8 mouse cellular contexts compared by ENCODE assay signal in the genomic region with DNA sequence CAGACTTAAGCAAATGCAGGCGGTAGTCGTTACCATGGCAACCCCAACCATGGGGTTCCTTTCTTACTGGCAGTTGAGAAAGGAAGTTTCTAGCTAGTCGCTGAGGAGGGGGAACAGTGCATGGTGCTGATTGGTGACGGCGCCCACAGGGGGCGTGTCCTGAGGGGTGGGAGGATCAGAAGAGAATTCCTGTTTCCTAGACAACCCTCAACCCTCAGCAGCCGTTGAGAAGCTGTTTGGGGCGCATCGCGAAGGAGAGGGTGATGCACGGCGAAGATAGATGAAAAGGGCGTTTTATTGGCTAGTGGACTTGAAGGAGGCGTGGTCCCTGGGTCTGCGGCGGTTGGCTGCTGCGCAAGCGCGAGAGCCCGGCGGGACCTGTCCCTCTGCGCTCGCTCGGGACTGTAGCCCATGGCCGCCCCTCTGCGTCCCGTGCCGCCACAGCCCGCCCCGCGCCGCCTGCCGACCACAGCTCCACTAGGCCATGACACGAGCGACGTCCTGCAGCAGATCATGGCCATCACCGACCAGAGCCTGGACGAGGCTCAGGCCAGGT. TPM values are rescaled to one million over a fixed set of nuclear protein-coding genes. Genes with fewer than 3 reads are reported as not detected.
DNase-seq lines count a peak whose midpoint lies in the region; ATAC-seq and TF ChIP-seq lines count a peak whose summit lies in the region.

A gene (plus strand): TSS at position 194 of the 556 bp plus-strand sequence.

- TF ChIP-seq POLR2A in bone marrow, adult 2 months (IDR thresholded peaks at IDR 0.05; ENCODE audit: borderline replicate concordance, control insufficient read depth, low read depth, low read length), result no peak

- H3K4me2 ChIP-seq in embryonic facial prominence, embryonic 14.5 days (ENCODE audit: low read depth, low read length), result peak within 1 kb of the TSS; percentile 95
- peak within 1 kb of the TSS; percentile 94 for H3K4me2 ChIP-seq in limb, embryonic 13.5 days (replicated peaks)
- peak within 1 kb of the TSS; percentile 89 for H3K4me2 ChIP-seq in midbrain, embryonic 15.5 days

- no peaks in the 10 kb centered on the region for H3K9me3 ChIP-seq in embryonic facial prominence, embryonic 14.5 days (ENCODE audit: control insufficient read depth, low read length)
- H3K9me3 ChIP-seq in limb, embryonic 13.5 days, result no peaks in the 10 kb centered on the region
- H3K9me3 ChIP-seq in midbrain, embryonic 15.5 days, result no peaks in the 10 kb centered on the region

- peaks cover 6% of the 10 kb centered on the region; the same call in 1 of the 2 replicates for H3K36me3 ChIP-seq in embryonic facial prominence, embryonic 14.5 days (ENCODE audit: control insufficient read depth, insufficient read depth, low read length)
- peaks cover 27% of the 10 kb centered on the region for H3K36me3 ChIP-seq in limb, embryonic 13.5 days
- no peaks in the 10 kb centered on the region; the same call in 1 of the 2 replicates for H3K36me3 ChIP-seq in midbrain, embryonic 15.5 days (replicated peaks)

- H3K4me1 ChIP-seq in bone marrow, adult 2 months (ENCODE audit: control insufficient read depth, insufficient read depth, low read length), result no peaks in the 10 kb centered on the region; the same call in 1 of the 2 replicates
- H3K4me1 ChIP-seq in embryonic facial prominence, embryonic 14.5 days (ENCODE audit: control insufficient read depth, insufficient read depth, low read length), result 0 out of 2 replicates have a peak, but pooled peaks cover 7% of the 10 kb centered on the region
- peaks cover 9% of the 10 kb centered on the region; the same call in 1 of the 2 replicates for H3K4me1 ChIP-seq in limb, embryonic 13.5 days
- peaks cover 26% of the 10 kb centered on the region for H3K4me1 ChIP-seq in midbrain, embryonic 15.5 days

- peak; percentile 99 for ATAC-seq in embryonic facial prominence, embryonic 14.5 days (ENCODE audit: low read depth)
- peak; percentile 98 for ATAC-seq in limb, embryonic 13.5 days (ENCODE audit: low FRiP score, low read depth)
- peak; percentile 98 for ATAC-seq in midbrain, embryonic 15.5 days (replicated peaks)

- H3K4me3 ChIP-seq in bone marrow, adult 2 months (replicated peaks; ENCODE audit: control insufficient read depth, low read depth, low read length), result peak within 1 kb of the TSS; percentile 83
- H3K4me3 ChIP-seq in embryonic facial prominence, embryonic 14.5 days (ENCODE audit: low read depth, low read length), result peak within 1 kb of the TSS; percentile 63
- peak within 1 kb of the TSS; percentile 63 for H3K4me3 ChIP-seq in limb, embryonic 13.5 days
- peak within 1 kb of the TSS; percentile 83 for H3K4me3 ChIP-seq in midbrain, embryonic 15.5 days

- TF ChIP-seq CTCF in bone marrow, adult 2 months (IDR thresholded peaks at IDR 0.05; ENCODE audit: control insufficient read depth, insufficient read depth, low read length), result no peak

- under 1% methylated on average over 38 of the region's 38 CpGs for WGBS in bone marrow, adult 2 months
- 2% methylated on average over 25 of the region's 38 CpGs for WGBS in embryonic facial prominence, embryonic 14.5 days
- under 1% methylated on average over 38 of the region's 38 CpGs for WGBS in limb, embryonic 13.5 days
- WGBS in midbrain, embryonic 15.5 days, result under 1% methylated on average over 38 of the region's 38 CpGs

- no peaks in the 10 kb centered on the region for H3K27me3 ChIP-seq in embryonic facial prominence, embryonic 14.5 days (replicated peaks; ENCODE audit: control insufficient read depth, insufficient read depth, low read length)
- H3K27me3 ChIP-seq in limb, embryonic 13.5 days, result no peaks in the 10 kb centered on the region
- H3K27me3 ChIP-seq in midbrain, embryonic 15.5 days (replicated peaks), result no peaks in the 10 kb centered on the region

- peak; percentile 96 for DNase-seq in A20 (ENCODE audit: low read depth, low spot score)
- DNase-seq in embryonic facial prominence, embryonic 14.5 days (ENCODE audit: low spot score), result peak; percentile 98
- DNase-seq in heart, adult 8-10 months (ENCODE audit: low spot score), result peak; percentile 74
- peak; percentile 72 to 80 for DNase-seq in kidney, adult 8-10 months
- peak; percentile 88 to 91 for DNase-seq in spleen, adult 18-20 months

- peak within 1 kb of the TSS; percentile 28 for H3K27ac ChIP-seq in bone marrow, adult 2 months (ENCODE audit: control insufficient read depth, insufficient read depth, low read depth, low read length, poor library complexity)
- H3K27ac ChIP-seq in embryonic facial prominence, embryonic 14.5 days (replicated peaks; ENCODE audit: low read depth, low read length), result no peak within 1 kb of the TSS
- peak within 1 kb of the TSS; percentile 40; the same call in 1 of the 2 replicates for H3K27ac ChIP-seq in limb, embryonic 13.5 days
- H3K27ac ChIP-seq in midbrain, embryonic 15.5 days, result peak within 1 kb of the TSS; percentile 92

- H3K9ac ChIP-seq in embryonic facial prominence, embryonic 14.5 days (ENCODE audit: low read depth, low read length), result peak within 1 kb of the TSS; percentile 70
- peak within 1 kb of the TSS; percentile 72 for H3K9ac ChIP-seq in limb, embryonic 13.5 days
- H3K9ac ChIP-seq in midbrain, embryonic 15.5 days, result peak within 1 kb of the TSS; percentile 82

RNA-seq across cellular contexts. Expression of the gene that starts here (rescaled TPM):
- polyA plus RNA-seq in bone marrow, adult 2 months (2011; ENCODE audit: insufficient read depth, insufficient read length, low replicate concordance, missing spikeins), result 5.9 and 9.7 TPM in 2 replicates
- polyA plus RNA-seq in embryonic facial prominence, embryonic 14.5 days (2014; fragmentation: Nextera tagmentation; extraction: Ambion mirVana), result 8.4 and 9.0 TPM in 2 replicates
- total RNA-seq in heart, adult 8-10 months (2022), result under 1 TPM in 2 of 4 experiments, not detected in 2; 0.29 to 1.00 TPM
- polyA plus RNA-seq in limb, embryonic 13.5 days (2015; fragmentation: Nextera tagmentation; extraction: Ambion mirVana), result 8.5 and 8.7 TPM in 2 replicates
- 58.2 and 62.1 TPM in 2 replicates for polyA plus RNA-seq in midbrain, embryonic 15.5 days (2015; fragmentation: Nextera tagmentation; extraction: Ambion mirVana)

Comparison
In these comparisons a context has a peak if more than half of its experiments do, and no peak if none do; other contexts are left out.
1. Peak in DNase-seq in heart, adult 8-10 months; RNA of the gene not detected or under 1 TPM.